Mouse (Mus musculus) heart, postnatal 0 days (tissue): ENCODE data around the gene Gata5. TPM values are rescaled to one million over a fixed set of nuclear protein-coding genes. Genes with fewer than 3 reads are reported as not detected.
A peak's percentile ranks its signal among the peaks of the same experiment; 100 is the strongest.

Experiments
- ATAC-seq: fragments of 200-750 bp; cut with Nextera tagmentation; 2 replicates; pipeline ENCODE4 v1.8.0; 2017; ENCODE audit warnings: low read depth, moderate number of reproducible peaks, moderate library complexity; ENCODE audit not compliant: insufficient read depth
- DNase-seq: peaks from one replicate; pipeline ENCODE4 v3.0.0-alpha.2; 2016; ENCODE audit warnings: low spot score
- H3K27ac ChIP-seq: fragments of 300-500 bp; sonication (generic); 2 replicates; pipeline ENCODE4 v1.5.1; 2014; ENCODE audit warnings: low read depth, mild to moderate bottlenecking
- H3K27me3 ChIP-seq: fragments of 300-500 bp; sonication (generic); 2 replicates; pipeline ENCODE4 v1.6.1; 2014; ENCODE audit warnings: low read length, mixed read lengths; ENCODE audit not compliant: control insufficient read depth, insufficient read depth
- H3K36me3 ChIP-seq: fragments of 300-500 bp; sonication (generic); replicated peaks from 2 replicates; pipeline ENCODE4 v1.6.1; 2014; ENCODE audit warnings: low read length, mixed read lengths; ENCODE audit not compliant: control insufficient read depth, insufficient read depth
- H3K4me1 ChIP-seq: fragments of 300-500 bp; sonication (generic); 2 replicates; pipeline ENCODE4 v1.6.1; 2014; ENCODE audit warnings: antibody characterized with exemption; ENCODE audit not compliant: control insufficient read depth, insufficient read depth
- H3K4me2 ChIP-seq: fragments of 300-500 bp; sonication (generic); 2 replicates; pipeline ENCODE4 v1.6.1; 2014; ENCODE audit warnings: low read depth, mild to moderate bottlenecking, low read length, moderate library complexity
- H3K4me3 ChIP-seq: fragments of 300-500 bp; sonication (generic); 2 replicates; pipeline ENCODE4 v1.5.1; 2014; ENCODE audit warnings: low read depth, low read length
- H3K9ac ChIP-seq: fragments of 300-500 bp; sonication (generic); replicated peaks from 2 replicates; pipeline ENCODE4 v1.6.1; 2014; ENCODE audit warnings: low read depth, low read length, mixed read lengths
- H3K9me3 ChIP-seq: fragments of 300-500 bp; sonication (generic); replicated peaks from 2 replicates; pipeline ENCODE4 v1.6.1; 2016; ENCODE audit warnings: low read length; ENCODE audit not compliant: control insufficient read depth
- CTCF ChIP-seq: IDR thresholded peaks from 2 replicates; pipeline ENCODE4 v1.5.1; 2016; ENCODE audit warnings: antibody characterized with exemption, control low read depth, low read depth
- EP300 ChIP-seq: IDR thresholded peaks from 2 replicates; pipeline ENCODE4 v1.6.1; 2016; ENCODE audit warnings: antibody characterized with exemption, low read depth
- WGBS: fragments of 180-500 bp; shearing (Covaris S2); extraction: QIAGEN DNeasy Blood & Tissue Kit; methylation state at CpG from one replicate; pipeline ENCODE4 v1.1.7; 2014; 5-methylcytosine and 5-hydroxymethylcytosine counted together
- polyA plus RNA-seq: library from polyadenylated mRNA; unstranded; fragments of >200 nt; fragmentation: Nextera tagmentation; extraction: Ambion mirVana; gene quantifications from 2 replicates; pipeline ENCODE4 v1.2.1, GENCODE M21; 2015
- total RNA-seq: library from RNA; depleted of rRNA; stranded (reverse); fragments of >200 nt; gene quantifications from 2 replicates; pipeline ENCODE4 v1.2.3, GENCODE M21; 2014; ENCODE audit warnings: low replicate concordance

The Gata5 gene
- total and polyA plus RNA-seq, 2 experiments from 2014 or later, result 1.2 to 5.7 TPM

- Histone ChIP-seq H3K4me2 (no peak overlapping the region), H3K27ac (0 out of 2 replicates have a peak overlapping the region, but pooled peaks have one; percentile 5), H3K27me3 (no peaks in the 10 kb centered on the region), H3K4me1 (peaks cover 25% of the 10 kb centered on the region; the same call in 1 of the 2 replicates), H3K36me3 (no peaks in the 10 kb centered on the region), H3K9ac (no peak overlapping the region), H3K9me3 (no peaks in the 10 kb centered on the region), H3K4me3 (no peak overlapping the region)
- TF ChIP-seq EP300 (no peak), CTCF (no peak)
- DNase-seq, result no peak
- 67% methylated on average over 13 of the region's 13 CpGs for WGBS
- ATAC-seq, result no peak
These were observed 8.6 kb upstream of the Gata5 start for GRCm38 (mm10) chr2:180343092-180343491.

DNA sequence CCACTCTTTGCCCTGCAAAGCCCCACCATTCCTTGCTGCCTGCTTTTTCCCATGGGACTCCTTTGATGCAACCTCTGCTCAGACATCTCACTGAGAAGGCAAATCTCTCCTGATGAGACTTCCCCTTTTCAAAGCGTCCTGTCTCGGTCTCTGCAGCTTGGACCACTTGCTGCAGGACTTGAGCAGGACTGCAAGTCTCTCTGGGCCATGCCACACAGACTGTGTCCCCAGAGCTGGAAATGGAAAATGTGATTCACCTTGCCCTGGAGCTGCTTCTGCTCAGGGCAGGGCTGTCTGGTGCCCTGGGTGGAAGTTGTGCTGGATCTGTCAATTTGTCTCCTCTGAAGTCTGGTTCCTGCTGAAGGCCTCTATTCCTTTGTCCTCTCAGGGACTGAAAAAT lies 7.7 kb upstream of the Gata5 start:
- H3K36me3 ChIP-seq, result no peaks in the 10 kb centered on the region
- H3K4me2 ChIP-seq, result no peak overlapping the region
- no peaks in the 10 kb centered on the region for H3K9me3 ChIP-seq
- DNase-seq, result no peak
- no peak overlapping the region for H3K9ac ChIP-seq
- H3K27ac ChIP-seq, result peak overlapping the region; percentile 5; the same call in 1 of the 2 replicates
- peaks cover 25% of the 10 kb centered on the region; the same call in 1 of the 2 replicates for H3K4me1 ChIP-seq
- ATAC-seq, result no peak
- WGBS, result 48% methylated on average over 2 of the region's 2 CpGs
- TF ChIP-seq CTCF, result no peak
- no peak for TF ChIP-seq EP300
- peaks cover 7% of the 10 kb centered on the region for H3K27me3 ChIP-seq
- no peak overlapping the region for H3K4me3 ChIP-seq

DNA sequence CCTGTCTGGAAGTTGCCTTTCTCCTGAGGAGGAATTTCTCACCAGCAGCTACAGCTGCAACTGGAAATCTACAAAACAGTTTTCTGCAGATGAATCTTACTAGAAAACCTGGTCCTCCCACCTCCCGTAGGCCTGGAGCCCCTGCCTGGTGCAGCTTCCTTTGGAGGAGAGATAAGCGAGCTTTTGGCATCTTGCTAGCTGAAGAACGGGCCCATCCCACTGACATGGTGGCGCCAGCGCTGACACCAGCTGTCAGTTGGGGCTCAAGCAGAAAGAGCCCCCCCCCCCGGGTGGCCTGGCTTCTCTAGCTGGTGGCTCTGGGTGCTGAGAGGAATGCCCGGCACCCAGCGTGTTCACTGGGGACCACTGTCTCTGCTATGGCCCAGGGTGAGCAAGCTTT lies 6.7 kb upstream of the Gata5 start:
- peak; percentile 18; the same call in 1 of the 2 replicates for ATAC-seq

GRCm38 (mm10) chr2:180339886-180340285 lies 5.4 kb upstream of the Gata5 start:
- H3K4me1 ChIP-seq, result peaks cover 11% of the 10 kb centered on the region; the same call in 1 of the 2 replicates
- H3K36me3 ChIP-seq, result no peaks in the 10 kb centered on the region
- H3K9ac ChIP-seq, result no peak overlapping the region
- H3K4me2 ChIP-seq, result peak overlapping the region; percentile 26
- ATAC-seq, result no peak; the same call in 1 of the 2 replicates
- DNase-seq, result no peak
- 0 out of 2 replicates have a peak overlapping the region, but pooled peaks have one; percentile 18 for H3K27ac ChIP-seq
- H3K4me3 ChIP-seq, result no peak overlapping the region
- H3K27me3 ChIP-seq, result peaks cover 24% of the 10 kb centered on the region
- TF ChIP-seq CTCF (no peak), EP300 (no peak)
- no peaks in the 10 kb centered on the region for H3K9me3 ChIP-seq
- 11% methylated on average over 11 of the region's 11 CpGs for WGBS

More for the DNA sequence above, 6.7 kb upstream of the Gata5 start:
- Histone ChIP-seq H3K4me3 (no peak overlapping the region), H3K36me3 (no peaks in the 10 kb centered on the region), H3K9me3 (no peaks in the 10 kb centered on the region), H3K4me1 (peaks cover 17% of the 10 kb centered on the region; the same call in 1 of the 2 replicates), H3K27ac (peak overlapping the region; percentile 13; the same call in 1 of the 2 replicates), H3K9ac (no peak overlapping the region), H3K27me3 (peaks cover 10% of the 10 kb centered on the region), H3K4me2 (no peak overlapping the region)
- no peak for TF ChIP-seq CTCF
- no peak for TF ChIP-seq EP300
- WGBS, result 25% methylated on average over 8 of the region's 8 CpGs
- no peak for DNase-seq

GRCm38 (mm10) chr2:180333778-180334550 lies 535 bp downstream of the Gata5 start:
- under 1% methylated on average over 66 of the region's 69 CpGs for WGBS
- Histone ChIP-seq H3K4me1 (0 out of 2 replicates have a peak, but pooled peaks cover under 1% of the 10 kb centered on the region), H3K36me3 (no peaks in the 10 kb centered on the region), H3K27me3 (peaks cover 47% of the 10 kb centered on the region), H3K9ac (peak overlapping the region; percentile 31; the same call in 1 of the 2 replicates), H3K27ac (no peak overlapping the region), H3K4me2 (peak overlapping the region; percentile 69), H3K4me3 (peak overlapping the region; percentile 49), H3K9me3 (no peaks in the 10 kb centered on the region)
- ATAC-seq (peak; percentile 19; the same call in 1 of the 2 replicates), DNase-seq (no peak)
- TF ChIP-seq CTCF (no peak), EP300 (no peak)
